Mouse (Mus musculus): ENCODE measurements at regions not wholly inside any gene's neighbourhood (a gene's known extent, or its start where the extent isn't known, plus 50 kb on each side); places are given as distances from the start of the nearest gene placed in this dataset.
A peak's percentile ranks its signal among the peaks of the same experiment; 100 is the strongest.

DNA sequence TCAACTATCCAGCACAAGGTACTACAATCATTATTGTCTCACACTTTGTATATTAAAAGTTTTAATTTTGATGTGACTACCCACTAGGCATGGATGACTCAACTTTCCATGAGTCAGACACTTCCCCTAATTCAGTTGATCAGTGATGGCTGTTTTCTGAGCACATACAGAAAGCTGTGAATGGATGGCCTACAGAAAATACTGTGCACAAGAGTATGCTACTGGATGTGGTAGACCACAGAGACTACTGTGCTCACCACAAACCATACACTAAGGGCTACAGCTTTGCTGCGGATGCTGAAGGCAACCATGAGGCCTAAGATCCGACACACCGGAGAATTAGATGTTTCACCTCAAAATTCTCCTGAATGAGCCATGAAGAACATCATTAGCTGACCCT is 174.4 kb upstream of the March1 start:
- 92% methylated on average over 3 of the region's 3 CpGs for WGBS
- H3K9me3 ChIP-seq (ENCODE audit: low read length): no peaks in the 10 kb centered on the region
- H3K4me2 ChIP-seq (ENCODE audit: low read depth): no peak overlapping the region
- ATAC-seq: no peak
- H3K36me3 ChIP-seq (ENCODE audit: insufficient read depth): no peaks in the 10 kb centered on the region
- H3K27me3 ChIP-seq (ENCODE audit: insufficient read depth, low read length): no peaks in the 10 kb centered on the region
- no peak overlapping the region for H3K9ac ChIP-seq
- TF ChIP-seq CTCF (IDR thresholded peaks at IDR 0.05; ENCODE audit: low read depth): no peak
- no peak overlapping the region for H3K4me3 ChIP-seq (ENCODE audit: low read depth, low read length)
- H3K4me1 ChIP-seq (ENCODE audit: insufficient read depth): no peaks in the 10 kb centered on the region
- H3K27ac ChIP-seq (ENCODE audit: low read depth, low read length): no peak overlapping the region
- no peak for DNase-seq

DNA sequence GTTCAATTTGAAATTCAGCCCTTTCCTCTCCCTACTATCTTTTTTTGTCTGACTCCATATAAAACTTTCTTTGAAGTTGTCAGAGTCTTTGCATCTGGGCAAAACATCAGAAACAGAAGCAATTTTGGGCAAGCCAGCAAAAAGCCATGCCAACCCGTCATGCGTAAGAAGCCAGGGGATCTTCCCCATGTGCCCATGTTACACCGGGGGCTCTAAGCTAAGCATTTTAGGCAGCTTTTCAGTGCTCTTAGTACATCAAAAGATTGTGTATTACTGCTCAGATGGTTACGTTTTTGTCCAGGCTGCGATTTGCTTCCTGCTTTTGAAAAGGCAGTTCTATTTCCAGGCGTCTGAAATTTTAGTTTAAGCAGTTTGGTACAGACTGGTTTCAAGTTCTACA is 196.8 kb upstream of the March1 start:
- no peaks in the 10 kb centered on the region for H3K9me3 ChIP-seq (ENCODE audit: low read length)
- no peak for TF ChIP-seq CTCF (IDR thresholded peaks at IDR 0.05; ENCODE audit: low read depth)
- H3K27ac ChIP-seq (ENCODE audit: low read depth, low read length): no peak overlapping the region
- H3K4me2 ChIP-seq (ENCODE audit: low read depth): no peak overlapping the region
- H3K9ac ChIP-seq: no peak overlapping the region
- DNase-seq: peak; percentile 26
- H3K4me1 ChIP-seq (ENCODE audit: insufficient read depth): no peaks in the 10 kb centered on the region
- no peaks in the 10 kb centered on the region for H3K27me3 ChIP-seq (ENCODE audit: insufficient read depth, low read length)
- WGBS: 64% methylated on average over 6 of the region's 6 CpGs
- no peak overlapping the region for H3K4me3 ChIP-seq (ENCODE audit: low read depth, low read length)
- ATAC-seq: peak; percentile 60; the same call in 1 of the 2 replicates
- no peaks in the 10 kb centered on the region for H3K36me3 ChIP-seq (ENCODE audit: insufficient read depth)

DNA sequence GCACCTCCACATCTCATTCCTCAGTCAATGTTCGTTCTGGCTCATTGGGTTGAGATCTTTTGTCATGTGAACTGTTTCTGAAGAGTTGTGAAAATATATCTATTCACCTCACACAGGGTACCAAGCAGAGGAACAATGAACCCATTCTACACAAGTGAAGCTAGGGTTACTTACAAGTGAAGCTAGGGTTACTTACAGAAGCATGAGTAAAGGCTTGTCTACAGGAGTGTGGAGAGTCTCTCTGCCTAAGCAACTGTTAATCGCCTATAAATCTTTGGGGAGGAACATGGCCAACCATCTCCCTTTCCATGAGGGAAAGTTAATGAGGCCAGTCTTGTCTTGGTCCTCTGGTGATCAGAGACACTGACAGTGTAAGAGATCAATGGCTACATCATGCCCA is 199.8 kb upstream of the March1 start:
- WGBS: 93% methylated on average over 2 of the region's 2 CpGs
- ATAC-seq (no peak), DNase-seq (no peak)
- H3K9me3 ChIP-seq (ENCODE audit: low read length): no peaks in the 10 kb centered on the region
- TF ChIP-seq CTCF (IDR thresholded peaks at IDR 0.05; ENCODE audit: low read depth): no peak
- H3K27ac ChIP-seq (ENCODE audit: low read depth, low read length): no peak overlapping the region
- no peak overlapping the region for H3K4me2 ChIP-seq (ENCODE audit: low read depth)
- H3K4me3 ChIP-seq (ENCODE audit: low read depth, low read length): no peak overlapping the region
- H3K9ac ChIP-seq: no peak overlapping the region
- H3K36me3 ChIP-seq (ENCODE audit: insufficient read depth): no peaks in the 10 kb centered on the region
- no peaks in the 10 kb centered on the region for H3K27me3 ChIP-seq (ENCODE audit: insufficient read depth, low read length)
- H3K4me1 ChIP-seq (ENCODE audit: insufficient read depth): peaks cover 3% of the 10 kb centered on the region; the same call in 1 of the 2 replicates

GRCm38 (mm10) chr8:65414201-65414600 is 203.5 kb upstream of the March1 start:
- ATAC-seq (peak; percentile 34; the same call in 1 of the 2 replicates), DNase-seq (peak; percentile 20)
- no peak overlapping the region for H3K27ac ChIP-seq (ENCODE audit: low read depth, low read length)
- no peaks in the 10 kb centered on the region for H3K36me3 ChIP-seq (ENCODE audit: insufficient read depth)
- no peak for TF ChIP-seq CTCF (IDR thresholded peaks at IDR 0.05; ENCODE audit: low read depth)
- H3K9ac ChIP-seq: no peak overlapping the region
- H3K4me2 ChIP-seq (ENCODE audit: low read depth): no peak overlapping the region
- H3K4me3 ChIP-seq (ENCODE audit: low read depth, low read length): no peak overlapping the region
- WGBS: 69% methylated on average over 7 of the region's 7 CpGs
- no peaks in the 10 kb centered on the region for H3K9me3 ChIP-seq (ENCODE audit: low read length)
- H3K27me3 ChIP-seq (ENCODE audit: insufficient read depth, low read length): no peaks in the 10 kb centered on the region
- peaks cover 3% of the 10 kb centered on the region; the same call in 1 of the 2 replicates for H3K4me1 ChIP-seq (ENCODE audit: insufficient read depth)

GRCm38 (mm10) chr8:65412291-65412690 is 205.4 kb upstream of the March1 start:
- peaks cover 3% of the 10 kb centered on the region; the same call in 1 of the 2 replicates for H3K4me1 ChIP-seq (ENCODE audit: insufficient read depth)
- no peak for DNase-seq
- H3K4me2 ChIP-seq (ENCODE audit: low read depth): no peak overlapping the region
- no peak for ATAC-seq
- no peaks in the 10 kb centered on the region for H3K9me3 ChIP-seq (ENCODE audit: low read length)
- no peaks in the 10 kb centered on the region for H3K27me3 ChIP-seq (ENCODE audit: insufficient read depth, low read length)
- WGBS: 69% methylated on average over 2 of the region's 2 CpGs
- H3K4me3 ChIP-seq (ENCODE audit: low read depth, low read length): no peak overlapping the region
- no peak overlapping the region for H3K9ac ChIP-seq
- TF ChIP-seq CTCF (IDR thresholded peaks at IDR 0.05; ENCODE audit: low read depth): no peak
- no peak overlapping the region for H3K27ac ChIP-seq (ENCODE audit: low read depth, low read length)
- no peaks in the 10 kb centered on the region for H3K36me3 ChIP-seq (ENCODE audit: insufficient read depth)

GRCm38 (mm10) chr8:65395755-65396154 is 221.9 kb upstream of the March1 start:
- no peak overlapping the region for H3K9ac ChIP-seq
- H3K27me3 ChIP-seq (ENCODE audit: insufficient read depth, low read length): no peaks in the 10 kb centered on the region
- no peak for TF ChIP-seq CTCF (IDR thresholded peaks at IDR 0.05; ENCODE audit: low read depth)
- 80% methylated on average over 1 of the region's 1 CpGs for WGBS
- H3K36me3 ChIP-seq (ENCODE audit: insufficient read depth): no peaks in the 10 kb centered on the region
- H3K27ac ChIP-seq (ENCODE audit: low read depth, low read length): no peak overlapping the region
- no peaks in the 10 kb centered on the region for H3K9me3 ChIP-seq (ENCODE audit: low read length)
- H3K4me1 ChIP-seq (ENCODE audit: insufficient read depth): no peaks in the 10 kb centered on the region
- DNase-seq (peak; percentile 30), ATAC-seq (peak; percentile 56; the same call in 1 of the 2 replicates)
- no peak overlapping the region for H3K4me2 ChIP-seq (ENCODE audit: low read depth)
- no peak overlapping the region for H3K4me3 ChIP-seq (ENCODE audit: low read depth, low read length)

DNA sequence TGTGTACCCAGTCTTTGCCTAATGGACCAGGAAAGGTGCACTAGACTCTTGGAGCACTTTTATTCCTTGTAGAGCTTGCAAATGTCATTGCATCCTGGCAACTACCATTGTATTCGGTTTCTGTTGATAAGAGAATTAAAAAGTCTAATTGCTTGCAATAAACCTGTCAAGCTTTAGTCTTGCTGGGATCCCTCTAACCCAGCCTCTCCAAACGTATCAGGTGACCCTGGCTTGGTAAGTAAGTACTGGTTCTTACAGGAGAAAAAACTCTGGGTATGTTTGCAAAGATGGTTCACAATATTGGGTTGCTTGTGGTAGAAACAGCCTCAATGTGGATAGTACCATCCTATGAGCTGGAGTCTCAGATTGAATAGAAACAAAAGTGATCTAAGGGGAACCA is 226.6 kb upstream of the BC030870 start:
- TF ChIP-seq CTCF (IDR thresholded peaks at IDR 0.05; ENCODE audit: low read depth): no peak
- Histone ChIP-seq H3K36me3 (ENCODE audit: insufficient read depth) (no peaks in the 10 kb centered on the region), H3K4me2 (ENCODE audit: low read depth) (no peak overlapping the region), H3K4me3 (ENCODE audit: low read depth, low read length) (no peak overlapping the region), H3K9me3 (ENCODE audit: low read length) (no peaks in the 10 kb centered on the region), H3K27ac (ENCODE audit: low read depth, low read length) (no peak overlapping the region), H3K4me1 (ENCODE audit: insufficient read depth) (no peaks in the 10 kb centered on the region), H3K27me3 (ENCODE audit: insufficient read depth, low read length) (no peaks in the 10 kb centered on the region), H3K9ac (no peak overlapping the region)
- no peak for DNase-seq
- ATAC-seq: no peak
- 67% methylated on average over 2 of the region's 2 CpGs for WGBS

DNA sequence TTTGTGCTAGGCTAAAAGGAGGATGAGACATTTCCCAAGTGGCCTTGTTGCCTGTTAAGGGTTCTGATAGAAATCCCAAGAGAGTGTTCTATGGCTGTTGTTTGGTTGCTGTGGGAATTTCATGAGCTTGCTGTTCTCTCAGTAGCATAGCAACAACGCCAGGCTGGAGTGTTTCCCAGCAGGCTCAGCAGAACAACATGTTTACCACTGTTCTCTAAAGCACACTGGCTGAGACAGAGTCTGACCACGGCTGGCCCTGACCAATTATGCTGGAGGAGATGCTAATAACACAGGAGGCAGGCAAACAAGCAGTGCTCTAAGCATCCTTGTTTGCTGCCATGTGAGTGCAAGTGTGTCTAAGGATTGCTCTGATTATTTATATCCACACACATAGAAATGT is 220.0 kb upstream of the BC030870 start:
- DNase-seq (peak; percentile 56), ATAC-seq (peak; percentile 91)
- H3K4me3 ChIP-seq (ENCODE audit: low read depth, low read length): no peak overlapping the region
- no peak for TF ChIP-seq CTCF (IDR thresholded peaks at IDR 0.05; ENCODE audit: low read depth)
- H3K27me3 ChIP-seq (ENCODE audit: insufficient read depth, low read length): no peaks in the 10 kb centered on the region
- H3K9ac ChIP-seq: no peak overlapping the region
- no peaks in the 10 kb centered on the region for H3K9me3 ChIP-seq (ENCODE audit: low read length)
- H3K36me3 ChIP-seq (ENCODE audit: insufficient read depth): no peaks in the 10 kb centered on the region
- no peaks in the 10 kb centered on the region for H3K4me1 ChIP-seq (ENCODE audit: insufficient read depth)
- no peak overlapping the region for H3K4me2 ChIP-seq (ENCODE audit: low read depth)
- WGBS: 25% methylated on average over 2 of the region's 2 CpGs
- no peak overlapping the region for H3K27ac ChIP-seq (ENCODE audit: low read depth, low read length)

All from forebrain, postnatal 0 days (tissue).